ENCODE assay signal across 10 mouse cellular contexts in the genomic region with DNA sequence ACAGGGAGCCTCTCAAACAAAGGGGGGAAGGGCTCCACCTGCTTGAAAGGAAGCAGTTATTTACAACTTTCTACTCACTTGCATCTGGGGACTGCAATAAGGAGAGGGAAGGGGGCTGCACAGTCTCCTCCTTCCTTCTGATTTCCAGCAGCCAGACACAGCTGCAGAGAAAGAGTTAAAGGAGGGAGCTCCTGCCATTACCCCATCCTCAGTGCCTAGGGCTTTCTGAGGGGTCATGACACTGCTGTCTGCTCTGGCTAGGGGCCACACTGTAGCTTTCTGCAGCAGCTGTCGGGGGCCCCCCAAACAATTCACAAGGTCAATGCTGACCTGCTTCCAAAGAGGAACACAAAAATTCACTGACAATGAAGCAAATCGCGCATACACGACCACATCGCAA. TPM values are rescaled to one million over a fixed set of nuclear protein-coding genes. Genes with fewer than 3 reads are reported as not detected.
A peak's percentile ranks its signal among the peaks of the same experiment; 100 is the strongest.
DNase-seq lines count a peak whose midpoint lies in the region; ATAC-seq and TF ChIP-seq lines count a peak whose summit lies in the region.
"Had no signal": no experiment of that assay in that cellular context is flagged by ENCODE, and none has a peak within 500 bp of the region (broad histone marks: within the 10 kb centered on the region; RNA-seq: fewer than 3 reads in every experiment).

No protein-coding gene starts in this region.

- TF ChIP-seq CTCF in heart, adult 2 months (IDR thresholded peaks at IDR 0.05), result no peak
- no peak for TF ChIP-seq CTCF in G1E (IDR thresholded peaks at IDR 0.05; ENCODE audit: low read depth, low read length)

- peaks cover 6% of the 10 kb centered on the region for H3K27me3 ChIP-seq in heart, embryonic 12.5 days (replicated peaks)
- no peaks in the 10 kb centered on the region for H3K27me3 ChIP-seq in heart, adult 2 months (ENCODE audit: control insufficient read depth, insufficient read depth, low read length)
- H3K27me3 ChIP-seq in G1E (ENCODE audit: insufficient read depth, low read length), result no peaks in the 10 kb centered on the region
- H3K27me3 ChIP-seq in hindbrain, embryonic 10.5 days (ENCODE audit: insufficient read depth, poor library complexity, severe bottlenecking), result 0 out of 2 replicates have a peak, but pooled peaks cover 4% of the 10 kb centered on the region
- H3K27me3 ChIP-seq in midbrain, embryonic 12.5 days, result peaks cover 6% of the 10 kb centered on the region; the same call in 1 of the 2 replicates

- DNase-seq in heart, adult 2 months, result no peak
- DNase-seq in G1E (ENCODE audit: low spot score), result no peak
- peak; percentile 29 for DNase-seq in hindbrain, embryonic 10.5 days (ENCODE audit: low spot score)
- no peak for DNase-seq in gastrocnemius, postnatal 36 days
- no peak for DNase-seq in urinary bladder, adult 18-20 months (ENCODE audit: low spot score in 2 of 2)
- DNase-seq: adrenal gland, adult 8-10 months had no signal

- intact Hi-C loops in heart, adult 2 months (cut with DNase I), result no loop called here
- intact Hi-C loops in gastrocnemius, postnatal 36 days (cut with DNase I), result no loop called here

- TF ChIP-seq POLR2A in heart, adult 2 months (IDR thresholded peaks at IDR 0.05; ENCODE audit: insufficient read depth, low read depth, low read length), result no peak

- no peaks in the 10 kb centered on the region for H3K4me1 ChIP-seq in heart, embryonic 12.5 days (replicated peaks)
- H3K4me1 ChIP-seq in heart, adult 2 months (ENCODE audit: control insufficient read depth, insufficient read depth, low read length), result no peaks in the 10 kb centered on the region
- peaks cover 13% of the 10 kb centered on the region for H3K4me1 ChIP-seq in G1E (ENCODE audit: insufficient read depth, low read depth, low read length)
- peaks cover 9% of the 10 kb centered on the region; the same call in 1 of the 2 replicates for H3K4me1 ChIP-seq in hindbrain, embryonic 10.5 days (replicated peaks)
- H3K4me1 ChIP-seq in midbrain, embryonic 12.5 days, result no peaks in the 10 kb centered on the region

- peak overlapping the region; percentile 58 for H3K4me2 ChIP-seq in heart, embryonic 12.5 days
- H3K4me2 ChIP-seq in midbrain, embryonic 12.5 days (replicated peaks), result peak overlapping the region; percentile 57

- H3K36me3 ChIP-seq in heart, embryonic 12.5 days, result no peaks in the 10 kb centered on the region
- H3K36me3 ChIP-seq in heart, adult 2 months (ENCODE audit: control insufficient read depth, insufficient read depth, low read length), result no peaks in the 10 kb centered on the region
- H3K36me3 ChIP-seq in G1E (replicated peaks), result no peaks in the 10 kb centered on the region
- H3K36me3 ChIP-seq in hindbrain, embryonic 10.5 days, result no peaks in the 10 kb centered on the region
- no peaks in the 10 kb centered on the region for H3K36me3 ChIP-seq in midbrain, embryonic 12.5 days

- peak overlapping the region; percentile 25 for H3K4me3 ChIP-seq in heart, embryonic 12.5 days
- no peak overlapping the region for H3K4me3 ChIP-seq in heart, adult 2 months
- peak overlapping the region; percentile 62; the same call in 1 of the 2 replicates for H3K4me3 ChIP-seq in G1E (ENCODE audit: low read depth, low read length)
- H3K4me3 ChIP-seq in hindbrain, embryonic 10.5 days, result peak overlapping the region; percentile 49
- peak overlapping the region; percentile 39 for H3K4me3 ChIP-seq in midbrain, embryonic 12.5 days
- H3K4me3 ChIP-seq: erythroblast, embryonic 14.5 days had no signal

- H3K9ac ChIP-seq in heart, embryonic 12.5 days, result no peak overlapping the region
- H3K9ac ChIP-seq in heart, adult 2 months (ENCODE audit: low read depth, low read length), result no peak overlapping the region
- peak overlapping the region; percentile 31; the same call in 1 of the 2 replicates for H3K9ac ChIP-seq in midbrain, embryonic 12.5 days (replicated peaks)

- TF ChIP-seq EP300 in heart, adult 2 months (IDR thresholded peaks at IDR 0.05; ENCODE audit: insufficient read depth, low read depth, low read length), result no peak

- no peaks in the 10 kb centered on the region for H3K79me2 ChIP-seq in heart, adult 2 months (replicated peaks; ENCODE audit: control insufficient read depth, insufficient read depth, low read length)

- no peak overlapping the region for H3K27ac ChIP-seq in heart, embryonic 12.5 days (ENCODE audit: poor library complexity, severe bottlenecking)
- H3K27ac ChIP-seq in heart, adult 2 months, result no peak overlapping the region
- peak overlapping the region; percentile 62 for H3K27ac ChIP-seq in hindbrain, embryonic 10.5 days
- 0 out of 2 replicates have a peak overlapping the region, but pooled peaks have one; percentile 25 for H3K27ac ChIP-seq in midbrain, embryonic 12.5 days (replicated peaks)

- WGBS in heart, embryonic 12.5 days, result 8% methylated on average over 5 of the region's 5 CpGs
- WGBS in heart, adult 2 months, result 15% methylated on average over 5 of the region's 5 CpGs
- WGBS in hindbrain, embryonic 10.5 days, result 23% methylated on average over 5 of the region's 5 CpGs
- 25% methylated on average over 5 of the region's 5 CpGs for whole genome bisulfite sequencing in midbrain, embryonic 12.5 days

- no peak for ATAC-seq in heart, embryonic 12.5 days (ENCODE audit: insufficient number of reproducible peaks, low FRiP score)
- ATAC-seq in G1E (ENCODE audit: extremely low read depth, insufficient number of reproducible peaks, low FRiP score, poor library complexity, severe bottlenecking), result no peak
- peak; percentile 70 for ATAC-seq in midbrain, embryonic 12.5 days (ENCODE audit: low FRiP score, low read depth)
- no peak for ATAC-seq in CD4-positive, CD25-positive, alpha-beta regulatory T cell, adult 4 months

- H3K9me3 ChIP-seq in heart, embryonic 12.5 days (replicated peaks), result no peaks in the 10 kb centered on the region
- H3K9me3 ChIP-seq in G1E (replicated peaks), result no peaks in the 10 kb centered on the region
- no peaks in the 10 kb centered on the region for H3K9me3 ChIP-seq in hindbrain, embryonic 10.5 days
- H3K9me3 ChIP-seq in midbrain, embryonic 12.5 days, result no peaks in the 10 kb centered on the region

RNA-seq across cellular contexts. Expression of a gene that starts 1.3 kb away (rescaled TPM):
- polyA plus RNA-seq in heart, embryonic 12.5 days (2016; fragmentation: Nextera tagmentation; extraction: Ambion mirVana), result 0.64 and 1.2 TPM in 2 replicates
- under 1 TPM; 0.23 to 0.44 TPM for total RNA-seq in heart, adult 2 months (2021)
- 1.2 and 3.5 TPM in 2 replicates for polyA plus RNA-seq in heart, adult 2 months (2012; rRNA removed)
- total RNA-seq in G1E (2014; fragmentation: Nextera tagmentation) (6.2 and 7.1 TPM in 2 replicates), G1E (2017) (0.55 and 0.87 TPM in 2 replicates)
- 0.02 and 0.04 TPM in 2 replicates for polyA plus RNA-seq in G1E (2012)
- polyA plus RNA-seq in hindbrain, embryonic 10.5 days (2016; fragmentation: Nextera tagmentation; extraction: Ambion mirVana), result 0.96 and 1.4 TPM in 2 replicates
- 3.5 and 4.1 TPM in 2 replicates for polyA plus RNA-seq in midbrain, embryonic 12.5 days (2016; fragmentation: Nextera tagmentation; extraction: Ambion mirVana)
- total RNA-seq in gastrocnemius, postnatal 36 days (2021), result under 1 TPM; 0.23 to 0.39 TPM
- polyA plus RNA-seq in CD4-positive, CD25-positive, alpha-beta regulatory T cell, adult 4 months (2017; shearing (Covaris generic)), result not detected

Comparison
In these comparisons a context has a peak if more than half of its experiments do, and no peak if none do; other contexts are left out.
1. H3K27ac ChIP-seq: peak in hindbrain, embryonic 10.5 days (single experiment) and midbrain, embryonic 12.5 days (single experiment); none in heart, embryonic 12.5 days (single experiment) and heart, adult 2 months (single experiment).